Mouse (Mus musculus): ENCODE results near the gene Sidt2.
A peak's percentile ranks its signal among the peaks of the same experiment; 100 is the strongest.

The Sidt2 gene

DNA sequence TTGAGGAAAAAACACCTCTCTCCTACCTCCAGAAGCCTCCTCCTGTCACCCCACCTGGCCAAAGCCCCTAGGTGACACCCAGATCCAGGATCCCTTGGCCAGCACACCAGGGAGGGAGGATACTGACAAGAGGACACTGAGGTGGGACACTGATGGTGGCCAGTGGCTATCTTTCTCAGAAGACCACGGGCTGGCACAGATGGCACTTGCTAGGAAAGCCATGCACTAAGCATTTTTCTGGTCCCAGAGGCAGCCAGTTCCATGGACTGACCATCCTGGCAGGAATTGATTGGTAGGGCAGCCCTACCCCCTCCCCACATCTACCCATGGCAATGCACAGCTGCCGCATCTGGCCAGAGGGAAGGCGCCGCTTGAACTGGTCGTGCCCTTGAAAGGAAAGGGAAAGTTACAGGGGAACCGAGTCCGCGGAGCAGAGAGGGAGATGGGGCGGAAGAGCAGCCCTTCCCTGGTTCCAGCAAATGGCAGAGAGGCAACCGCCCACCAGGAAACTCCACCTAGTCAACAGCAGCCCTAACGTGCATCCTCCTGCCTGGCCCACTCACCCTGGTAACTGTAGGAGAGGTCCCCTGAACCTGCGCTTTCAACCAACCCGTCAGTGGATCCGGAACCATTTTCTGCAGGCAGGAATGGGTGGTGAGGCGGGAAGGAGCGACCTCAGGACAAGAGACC, 8.7 kb downstream of the Sidt2 start:
- no peak for DNase-seq (ENCODE audit: low spot score)

DNA sequence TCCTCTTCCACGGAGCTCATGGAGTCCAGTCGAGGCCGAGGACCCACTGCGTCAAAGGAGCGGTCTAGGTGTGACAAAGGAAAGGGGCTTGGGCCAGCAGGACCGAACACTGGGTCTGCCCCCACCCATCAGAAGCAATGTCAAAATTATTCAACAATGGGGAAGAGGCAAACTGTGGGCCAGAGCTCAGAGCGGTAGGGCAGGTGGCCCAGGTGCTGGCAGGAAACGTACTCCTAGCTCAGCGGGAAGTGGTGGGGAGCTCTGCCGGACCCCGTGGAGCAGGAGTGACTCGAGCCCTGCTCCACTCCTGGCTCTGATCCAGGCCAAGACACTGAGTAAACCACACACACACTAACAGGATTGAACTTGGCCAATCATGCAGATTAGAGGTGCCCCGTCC, 9.3 kb downstream of the Sidt2 start:
- no peak for DNase-seq (ENCODE audit: low spot score)

DNA sequence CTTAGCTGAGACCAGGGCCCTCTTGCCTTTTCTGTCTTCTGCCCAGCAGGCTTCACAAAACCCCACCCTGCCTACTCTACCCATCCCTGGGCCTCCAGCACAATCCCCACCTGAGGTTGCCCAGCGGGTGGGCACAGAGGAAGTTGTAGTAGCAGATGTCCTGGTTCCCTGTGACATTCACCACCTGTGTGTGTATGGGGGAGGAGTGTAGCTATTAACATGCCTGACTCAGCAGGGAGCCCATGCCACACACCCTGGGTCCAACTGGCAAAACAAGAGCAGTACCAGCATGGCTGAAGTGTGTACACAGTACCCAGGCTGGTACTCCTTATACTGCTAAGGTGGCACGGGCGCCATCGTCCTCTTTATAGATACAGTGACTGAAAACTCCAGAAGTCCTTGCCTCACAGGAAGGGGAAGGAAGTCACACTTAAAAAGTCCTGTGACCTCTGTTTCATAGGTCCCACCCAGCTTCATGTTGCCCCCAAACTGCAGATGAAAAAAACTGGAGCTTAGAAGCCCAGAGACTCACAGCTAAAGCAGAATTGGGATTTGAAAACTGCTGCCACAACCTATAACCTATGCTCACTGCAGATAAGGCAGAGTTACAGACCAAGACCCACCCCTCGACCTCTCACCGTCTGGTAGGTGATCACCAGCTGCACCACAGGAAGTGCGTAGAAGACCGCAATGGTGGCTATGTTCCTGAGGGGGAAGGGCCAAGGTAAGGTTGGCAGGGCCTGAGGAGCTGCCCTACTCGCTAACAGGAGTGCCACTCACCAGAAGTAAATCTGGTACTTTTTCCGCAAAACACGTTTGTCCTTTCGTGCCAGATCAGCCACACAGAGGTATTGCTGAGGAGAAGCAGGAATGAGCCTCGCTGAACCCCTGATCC, 10.3 kb downstream of the Sidt2 start:
- no peak for DNase-seq (ENCODE audit: low spot score)

DNA sequence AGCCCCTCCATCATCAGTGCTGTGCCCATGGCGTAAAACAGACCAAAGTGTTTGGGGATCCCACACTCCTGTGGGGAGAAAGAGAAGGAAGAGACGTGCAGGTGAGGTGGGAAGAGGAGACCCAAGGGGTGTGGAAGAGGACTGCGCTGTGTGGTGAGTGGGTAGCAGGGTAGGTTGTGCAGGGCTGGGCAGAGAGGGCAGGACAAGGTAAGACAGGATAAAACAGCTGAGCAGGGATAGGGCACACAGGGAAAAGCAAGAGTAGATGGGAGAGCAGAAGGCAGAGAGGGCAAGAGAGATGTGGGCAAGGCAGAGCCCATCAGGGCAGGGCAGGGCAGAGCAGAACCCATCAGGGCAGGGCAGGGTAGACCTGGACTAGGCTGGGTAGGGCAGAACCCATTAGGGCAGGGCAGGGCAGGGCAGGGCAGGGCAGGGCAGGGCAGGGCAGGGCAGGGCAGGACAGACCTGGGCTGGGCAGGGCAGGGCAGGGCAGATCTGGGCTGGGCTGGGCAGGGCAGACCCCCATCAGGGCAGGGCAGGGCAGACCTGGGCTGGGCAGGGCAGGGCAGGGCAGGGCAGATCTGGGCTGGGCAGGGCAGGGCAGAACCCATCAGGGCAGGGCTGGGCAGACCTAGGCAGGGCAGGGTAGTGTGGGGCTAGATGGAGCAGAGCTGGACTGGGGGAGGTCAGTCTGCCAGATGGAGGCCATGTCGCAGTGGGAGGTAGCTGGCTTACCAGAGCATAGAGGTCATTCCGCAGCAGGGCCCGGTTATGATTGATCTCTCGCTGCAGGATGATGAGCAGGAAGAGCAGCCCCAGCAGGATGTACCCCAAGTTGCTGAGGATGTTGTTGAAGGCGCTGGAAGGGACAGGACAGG, 11.2 kb downstream of the Sidt2 start:
- no peak for DNase-seq (ENCODE audit: low spot score)

DNA sequence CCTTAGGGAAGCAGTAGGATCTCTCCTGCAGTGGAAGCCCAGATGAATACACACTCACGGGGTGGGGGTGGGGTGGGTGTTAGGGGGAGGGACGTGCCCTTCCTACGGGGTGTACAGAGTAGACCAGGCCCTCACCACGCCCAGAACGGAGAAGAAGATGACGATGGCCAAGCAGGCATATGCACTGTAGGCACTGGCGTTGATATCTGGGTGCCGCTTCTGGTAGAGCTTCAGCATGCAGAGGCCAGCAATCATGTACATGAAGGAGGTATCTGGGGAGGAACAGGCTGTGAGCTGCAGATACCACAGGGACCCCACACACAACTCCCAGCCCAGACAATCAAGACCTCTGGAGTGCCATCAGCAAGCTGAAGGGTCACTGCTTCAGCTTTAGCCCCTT, 12.1 kb downstream of the Sidt2 start:
- DNase-seq (ENCODE audit: low spot score) = no peak

DNA sequence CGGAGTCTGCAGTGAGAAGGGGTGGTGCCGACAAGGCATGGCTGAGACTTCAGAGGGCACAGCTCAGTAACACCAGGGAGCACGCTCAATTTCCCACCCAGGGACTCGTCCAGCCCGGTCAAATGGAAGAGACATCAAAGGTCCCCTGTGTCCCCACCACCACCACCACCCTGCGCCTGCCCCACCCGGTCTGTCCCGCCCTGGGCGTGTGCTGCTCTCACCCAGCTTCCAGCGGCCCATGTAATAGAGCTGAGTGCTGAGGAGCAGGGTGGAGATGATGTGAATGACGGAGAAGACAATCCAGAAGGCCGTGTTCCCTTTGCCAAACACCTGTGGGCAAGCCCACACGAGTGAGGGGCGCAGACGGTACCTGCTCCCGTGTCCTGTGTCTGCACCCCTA, 12.6 kb downstream of the Sidt2 start:
- no peak for DNase-seq (ENCODE audit: low spot score)

DNA sequence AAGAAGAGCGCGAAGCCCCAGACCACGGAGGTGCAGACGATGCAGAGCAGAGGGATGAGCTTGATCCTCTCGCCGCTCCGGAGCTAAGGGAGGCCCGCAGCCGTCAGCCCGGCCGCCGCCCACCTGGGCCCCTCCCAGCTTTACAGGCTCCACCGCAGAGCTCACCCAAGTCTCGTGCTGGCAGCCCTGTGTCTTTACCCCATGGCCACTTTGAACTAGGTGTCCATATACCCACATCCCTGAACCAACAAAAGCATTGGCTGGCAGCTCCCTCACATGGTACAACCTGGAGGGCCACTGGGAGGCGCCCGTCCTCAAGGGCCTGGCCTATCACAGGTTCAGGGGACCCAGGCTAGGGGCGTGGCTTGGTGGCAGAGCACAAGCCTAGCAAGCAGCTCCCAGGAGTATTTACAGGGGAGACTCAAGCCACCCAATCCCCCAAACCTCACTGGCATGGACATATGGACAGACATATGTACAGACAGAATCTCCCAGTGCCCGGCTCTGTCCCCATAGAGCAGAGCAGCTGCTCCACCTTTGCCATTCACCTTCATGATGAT, 13.6 kb downstream of the Sidt2 start:
- DNase-seq (ENCODE audit: low spot score) = no peak

DNA sequence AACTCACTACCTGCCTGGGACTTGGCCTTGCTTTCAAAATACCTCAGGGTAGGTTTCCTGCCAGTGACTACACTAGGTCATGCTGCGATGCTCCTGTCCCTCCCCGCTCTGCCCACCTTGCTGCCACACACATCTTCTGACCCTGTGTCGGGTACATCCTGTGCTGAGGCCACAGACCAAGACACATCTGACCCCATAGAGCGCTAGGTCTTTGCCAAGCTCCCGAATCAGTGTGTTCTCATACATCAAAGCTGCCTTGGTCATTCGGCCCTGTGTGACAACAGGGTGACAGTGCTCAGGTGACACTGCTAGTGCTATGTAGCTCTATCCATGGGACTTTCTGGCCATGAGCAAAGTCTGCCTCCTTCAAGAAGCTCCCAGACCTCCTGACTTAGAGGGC, 15.3 kb downstream of the Sidt2 start:
- DNase-seq (ENCODE audit: low spot score) = no peak

DNA sequence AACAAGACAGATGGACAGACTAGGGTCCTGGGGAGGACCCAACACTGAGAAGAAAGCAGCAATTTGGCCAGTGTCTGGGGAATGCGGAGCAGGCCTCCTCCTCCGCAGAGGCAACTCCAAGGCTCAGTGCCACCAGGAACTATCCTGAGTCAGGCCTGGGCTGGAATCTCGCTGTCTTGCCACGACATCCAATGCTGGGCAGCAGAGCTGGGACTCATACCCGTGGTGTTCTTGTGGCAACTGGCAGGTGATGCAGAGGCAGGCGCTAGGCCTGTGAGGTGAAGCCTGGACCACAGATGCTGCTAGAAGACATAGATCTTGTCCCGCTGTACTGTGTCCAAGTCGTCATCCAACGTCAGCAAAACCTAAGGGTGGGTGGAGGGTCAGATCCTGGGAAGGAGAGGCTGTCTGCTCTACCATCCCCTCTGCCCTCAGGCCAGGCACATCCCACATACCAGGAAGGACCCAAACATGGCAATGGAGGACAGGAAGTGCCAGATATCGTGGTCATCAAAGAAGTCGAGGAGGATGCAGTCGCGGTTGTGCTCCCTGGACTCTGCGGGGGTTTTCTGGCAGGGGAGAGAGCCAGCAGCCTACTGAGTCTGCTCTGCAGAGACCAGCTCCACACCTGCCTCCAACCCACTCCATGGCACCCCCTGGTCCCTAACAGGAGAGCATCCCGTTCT, 16.0 kb downstream of the Sidt2 start:
- DNase-seq (ENCODE audit: low spot score) = no peak

DNA sequence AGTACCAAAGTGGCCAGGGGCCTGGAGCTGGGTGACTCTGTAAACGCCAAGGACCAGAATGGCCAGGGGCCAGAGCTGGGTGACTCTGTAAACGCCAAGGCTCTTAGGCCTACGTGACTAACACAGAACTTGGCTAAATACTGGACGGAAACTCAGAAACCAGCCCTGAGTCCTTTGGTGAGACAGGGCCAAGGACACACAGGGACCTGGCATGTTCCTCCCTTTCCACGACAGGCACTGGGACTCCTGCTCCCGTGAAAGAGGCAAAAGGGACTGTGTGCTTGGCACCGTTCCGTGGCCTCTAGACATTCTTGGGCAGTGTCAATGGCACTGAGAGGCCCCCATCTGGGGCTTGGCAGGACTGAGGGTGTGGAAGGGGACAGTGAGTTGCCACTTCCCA, 17.0 kb downstream of the Sidt2 start:
- DNase-seq (ENCODE audit: low spot score) = no peak

DNA sequence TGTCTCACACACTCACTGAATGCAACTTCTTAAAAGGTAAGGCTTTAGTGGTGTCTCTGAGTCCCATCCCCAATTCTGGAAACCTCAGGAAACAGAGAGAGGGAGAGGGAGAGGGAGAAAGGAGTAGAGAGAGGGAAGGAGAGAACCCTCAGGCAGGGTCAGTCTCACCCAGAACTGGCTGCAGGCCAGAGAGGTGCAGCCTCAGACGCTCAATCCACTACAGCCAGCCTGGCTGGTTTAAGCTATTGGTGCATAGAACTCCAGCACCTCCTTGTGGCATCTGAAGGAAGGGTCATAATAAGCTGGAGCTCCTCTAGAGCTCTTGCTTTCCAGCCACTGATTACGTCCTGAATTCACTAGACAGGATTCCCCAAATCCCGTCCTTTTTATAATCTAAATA, 18.2 kb downstream of the Sidt2 start:
- peak; percentile 68 for DNase-seq (ENCODE audit: low spot score)

DNA sequence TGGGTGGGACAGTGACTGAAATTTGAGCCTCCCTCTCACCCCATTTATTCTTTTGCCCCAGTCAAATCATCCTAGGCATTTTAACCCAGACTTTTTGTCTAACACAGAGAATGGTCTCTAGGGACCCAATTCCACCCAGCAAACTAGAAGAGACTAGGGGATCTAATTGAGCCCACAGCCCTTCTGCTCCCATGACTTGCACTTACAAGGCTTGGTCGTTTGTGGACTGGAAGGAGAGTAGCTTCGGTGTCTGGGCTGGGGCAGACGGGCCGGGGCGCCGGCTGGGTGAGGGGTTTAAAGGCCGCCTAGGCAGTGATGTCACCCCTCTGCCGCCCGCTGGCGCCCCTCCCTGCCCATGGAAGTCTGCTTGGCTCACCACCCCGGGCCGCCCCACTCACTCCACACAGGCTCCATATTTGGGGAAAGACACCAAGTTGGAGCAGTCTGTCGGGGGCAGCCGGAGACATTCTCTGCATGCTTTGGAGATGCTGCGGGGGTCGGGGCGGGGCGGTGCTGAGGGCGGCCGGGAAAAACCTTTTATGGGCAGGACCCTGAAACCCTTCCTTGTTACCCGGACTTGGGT, 19.3 kb downstream of the Sidt2 start, which contains the start of gene Tagln:
Gene Tagln (minus strand): TSS at position 431 of the 583 bp plus-strand sequence.
- DNase-seq (ENCODE audit: low spot score) = no peak

DNA sequence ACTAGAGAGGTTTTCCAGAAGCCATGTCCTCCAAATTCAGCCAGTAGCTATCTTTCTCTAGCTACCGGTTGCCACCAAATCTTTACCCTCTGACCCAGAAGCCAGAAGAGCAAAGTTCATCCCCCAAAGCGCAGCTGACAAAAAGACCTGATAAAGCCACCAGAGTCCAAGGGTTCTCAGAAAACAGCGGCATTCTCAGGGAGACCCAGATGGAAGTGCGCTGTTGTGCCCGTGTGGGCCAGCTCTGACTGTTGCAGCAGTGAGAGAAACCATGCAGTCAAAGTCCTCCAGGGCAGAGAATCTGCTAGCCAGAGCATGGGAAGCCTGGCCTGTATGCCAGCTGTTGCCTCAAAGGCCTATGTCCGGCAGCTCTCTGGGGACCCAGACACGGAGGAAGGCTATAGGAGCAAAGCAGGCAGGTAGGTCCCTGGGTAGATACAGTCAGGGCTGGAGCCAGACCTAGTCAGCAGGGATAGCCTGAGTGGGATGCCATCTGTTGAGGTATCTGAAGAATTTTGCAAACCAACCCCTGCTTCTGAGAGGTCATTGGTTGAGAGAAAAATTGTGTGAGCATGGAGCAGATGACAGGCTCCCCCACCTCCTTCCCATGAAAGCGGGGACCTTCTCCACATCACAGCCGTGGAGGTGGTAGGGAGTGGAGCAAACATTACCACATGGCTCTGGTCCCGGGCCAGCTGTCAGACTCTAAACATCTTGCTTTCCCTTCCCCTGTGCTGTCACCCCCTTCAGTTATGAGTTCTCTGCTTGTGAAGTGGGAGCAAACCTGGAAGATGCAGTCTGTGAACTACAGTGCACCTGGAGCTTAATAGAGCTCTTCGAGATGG, 22.3 kb downstream of the Sidt2 start:
- DNase-seq (ENCODE audit: low spot score) = no peak

DNA sequence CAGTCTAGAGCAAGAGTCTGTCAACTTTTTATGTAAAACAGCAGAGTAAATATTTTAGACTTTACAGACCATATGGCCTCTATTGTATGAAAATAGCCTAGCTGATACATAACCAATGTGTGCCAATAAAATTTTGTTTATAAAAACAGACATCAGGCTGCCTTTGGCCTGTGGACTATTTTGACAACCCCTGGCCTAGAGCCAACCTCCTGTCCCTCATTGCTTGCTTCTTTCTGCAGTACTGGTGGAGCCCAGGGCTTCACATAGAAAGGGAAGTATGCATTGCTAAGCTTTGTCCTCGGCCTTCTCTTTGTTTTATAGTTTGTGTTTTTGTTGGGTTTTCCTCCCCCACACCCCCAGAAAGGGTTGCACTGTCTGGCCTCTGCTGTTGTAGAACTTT, 23.1 kb downstream of the Sidt2 start:
- DNase-seq (ENCODE audit: low spot score) = no peak

DNA sequence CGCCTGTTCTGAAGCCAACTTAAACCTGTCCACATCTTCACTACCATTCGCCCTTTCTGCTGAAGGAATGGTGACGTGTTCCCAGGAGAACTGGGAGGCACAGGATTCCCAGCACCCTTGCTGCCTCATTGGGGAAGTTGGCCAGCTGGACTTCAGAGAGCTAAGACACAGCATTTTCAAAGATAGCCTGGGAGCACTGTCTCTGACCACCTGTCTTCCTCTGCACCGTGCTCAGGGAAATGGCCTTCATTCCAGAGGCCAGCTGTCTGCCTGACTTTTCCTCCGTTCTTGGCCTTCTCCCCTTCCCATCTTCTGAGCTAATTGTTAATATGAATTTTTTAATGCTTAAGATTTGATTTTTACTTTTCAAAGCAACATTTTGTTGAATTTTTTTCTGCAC, 25.8 kb downstream of the Sidt2 start:
- DNase-seq (ENCODE audit: low spot score) = no peak

DNA sequence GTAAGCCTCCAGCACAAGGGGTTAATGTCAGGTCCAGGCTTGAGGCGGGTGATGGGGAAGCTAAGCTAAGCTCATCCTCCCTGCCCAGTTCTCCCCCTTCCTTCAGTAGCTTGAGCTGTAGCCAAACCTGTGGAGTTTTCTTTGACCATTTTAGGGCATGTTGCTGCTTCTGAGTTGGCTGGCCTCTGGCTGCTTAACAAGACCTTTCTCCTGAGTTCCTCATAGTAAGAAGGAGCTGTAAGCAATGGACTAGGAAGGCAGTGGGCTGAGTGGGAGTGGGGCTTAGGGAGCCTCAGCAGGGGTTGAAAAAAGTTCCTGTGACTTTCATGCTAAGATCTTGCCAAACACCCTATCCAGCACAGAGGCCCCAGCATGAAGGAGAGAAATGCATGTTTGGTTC, 35.2 kb downstream of the Sidt2 start:
- peak; percentile 48 for DNase-seq (ENCODE audit: low spot score)

DNA sequence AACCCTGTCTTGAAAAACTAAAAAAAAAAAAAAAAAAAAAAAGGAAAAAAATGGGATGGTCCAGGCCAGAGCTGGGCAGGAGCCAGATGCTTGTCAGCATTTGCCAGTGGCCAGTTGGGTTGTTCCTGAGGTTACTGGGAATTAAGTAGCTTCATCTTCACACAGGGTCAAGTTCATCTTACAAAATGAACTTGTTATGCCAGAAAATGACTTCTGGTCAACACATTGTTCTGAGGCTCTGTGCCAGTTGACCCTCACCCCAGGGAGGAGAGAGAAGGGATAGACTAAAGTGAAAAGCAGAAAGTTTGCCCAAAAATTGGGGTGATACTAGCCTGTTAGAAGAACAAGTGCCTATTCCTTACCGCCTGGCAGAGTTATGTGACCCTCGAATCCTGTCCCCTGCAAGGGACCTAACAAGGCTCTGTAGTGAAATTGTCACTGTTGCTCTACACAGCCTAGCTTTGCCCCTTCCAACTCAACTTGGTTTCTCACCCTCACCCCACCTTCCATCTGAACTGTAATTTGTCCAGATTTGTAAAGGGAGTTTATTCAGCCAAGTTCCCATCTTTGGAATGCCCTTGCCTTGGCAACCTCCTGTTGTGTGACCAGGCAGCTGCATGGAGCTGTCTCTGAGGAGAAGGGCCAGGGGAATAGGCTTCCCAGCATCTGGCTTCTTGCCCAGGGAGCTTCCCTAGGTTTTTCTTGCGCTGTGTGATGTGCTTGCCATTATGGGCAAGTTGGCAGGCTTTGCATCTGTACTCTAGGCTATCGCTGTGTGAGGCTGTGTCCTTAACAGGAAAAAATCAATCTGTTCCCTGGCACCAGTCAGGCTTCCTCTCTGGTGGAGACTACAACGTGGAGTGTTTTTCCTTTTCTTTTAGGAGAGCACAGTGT, 37.8 kb downstream of the Sidt2 start:
- peak; percentile 55 for DNase-seq (ENCODE audit: low spot score)

DNA sequence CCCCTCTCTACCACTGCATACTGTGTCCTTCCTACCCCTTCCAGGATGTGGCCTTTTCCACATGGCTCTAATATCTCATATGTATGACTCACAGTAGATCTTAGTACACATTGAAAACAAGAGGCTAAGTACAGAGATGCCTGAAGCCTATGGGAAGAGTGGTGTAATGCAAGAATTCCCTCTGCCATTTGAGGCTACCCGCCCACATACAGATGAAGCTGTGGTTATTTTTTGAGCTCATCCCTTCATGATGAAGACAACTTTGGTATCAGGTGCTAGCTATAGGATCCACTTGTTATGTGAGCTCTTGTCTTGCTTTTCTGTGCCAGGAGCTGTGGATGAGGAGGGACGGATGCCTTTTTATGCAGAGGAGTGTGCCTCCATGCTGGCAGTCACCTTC, 39.4 kb downstream of the Sidt2 start:
- no peak for DNase-seq (ENCODE audit: low spot score)

DNA sequence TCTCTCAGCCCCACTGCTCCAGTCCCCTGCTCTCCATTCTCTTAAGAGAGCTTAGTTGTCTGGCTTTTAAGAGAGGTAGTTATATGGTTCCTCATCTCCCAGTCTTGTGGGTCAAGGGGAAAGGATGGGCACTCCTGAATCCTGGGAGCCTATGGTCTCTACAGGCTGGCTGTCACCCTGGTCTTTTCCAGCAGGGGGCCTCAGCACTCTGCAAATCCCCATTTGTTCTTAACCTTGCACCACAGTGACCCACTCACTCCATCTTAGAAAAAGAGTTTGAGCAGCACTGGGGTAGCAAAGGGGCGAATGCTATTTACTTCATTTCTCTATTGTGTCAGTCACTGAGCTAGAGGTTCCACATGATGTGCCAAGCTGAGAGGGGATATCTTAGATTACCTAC, 43.4 kb downstream of the Sidt2 start:
- DNase-seq (ENCODE audit: low spot score) = peak; percentile 52

All from ovary, postnatal 14 days (tissue).